Mouse (Mus musculus) forebrain, embryonic 13.5 days (tissue): ENCODE measurements around the gene Gphn. TPM values are rescaled to one million over a fixed set of nuclear protein-coding genes. Genes with fewer than 3 reads are reported as not detected.

ENCODE experiments used
- ATAC-seq: fragments of 200-750 bp; cut with Nextera tagmentation; 2 replicates; pipeline ENCODE4 v1.8.0; 2017
- H3K27ac ChIP-seq: fragments of 300-500 bp; sonication (generic); 2 replicates; pipeline ENCODE4 v1.5.1; 2015; ENCODE audit warnings: inconsistent platforms, mild to moderate bottlenecking, moderate library complexity
- H3K27me3 ChIP-seq: fragments of 300-500 bp; sonication (generic); 2 replicates; pipeline ENCODE4 v1.6.1; 2015; ENCODE audit warnings: mild to moderate bottlenecking, inconsistent platforms
- H3K36me3 ChIP-seq: fragments of 300-500 bp; sonication (generic); 2 replicates; pipeline ENCODE4 v1.6.1; 2015; ENCODE audit warnings: mild to moderate bottlenecking, inconsistent platforms; ENCODE audit not compliant: poor library complexity, severe bottlenecking
- H3K4me1 ChIP-seq: fragments of 300-500 bp; sonication (generic); 2 replicates; pipeline ENCODE4 v1.6.1; 2015; ENCODE audit warnings: inconsistent platforms
- H3K4me2 ChIP-seq: fragments of 300-500 bp; sonication (generic); 2 replicates; pipeline ENCODE4 v1.6.1; 2015; ENCODE audit warnings: inconsistent platforms, mild to moderate bottlenecking, moderate library complexity
- H3K4me3 ChIP-seq: fragments of 300-500 bp; sonication (generic); 2 replicates; pipeline ENCODE4 v1.5.1; 2015; ENCODE audit warnings: mild to moderate bottlenecking, inconsistent platforms
- H3K9ac ChIP-seq: fragments of 300-500 bp; sonication (generic); 2 replicates; pipeline ENCODE4 v1.6.1; 2015; ENCODE audit warnings: mild to moderate bottlenecking, inconsistent platforms
- H3K9me3 ChIP-seq: fragments of 300-500 bp; sonication (generic); replicated peaks from 2 replicates; pipeline ENCODE4 v1.6.1; 2016; ENCODE audit warnings: inconsistent platforms
- WGBS: fragments of 180-500 bp; shearing (Covaris S2); methylation state at CpG from one replicate; pipeline ENCODE4 v1.1.7; 2015; 5-methylcytosine and 5-hydroxymethylcytosine counted together
- polyA plus RNA-seq: library from polyadenylated mRNA; unstranded; fragments of >200 nt; fragmentation: Nextera tagmentation; extraction: Ambion mirVana; gene quantifications from 2 replicates; pipeline ENCODE4 v1.2.1, GENCODE M21; 2015

Gene Gphn
- polyA plus RNA-seq, 1 experiment from 2014 or later: 21.5 TPM

- Histone ChIP-seq H3K4me2 (no peak overlapping the region), H3K4me3 (no peak overlapping the region), H3K9ac (no peak overlapping the region), H3K27ac (no peak overlapping the region), H3K27me3 (no peaks in the 10 kb centered on the region), H3K9me3 (no peaks in the 10 kb centered on the region), H3K36me3 (0 out of 2 replicates have a peak, but pooled peaks cover 3% of the 10 kb centered on the region), H3K4me1 (no peaks in the 10 kb centered on the region)
- 71% methylated on average over 2 of the region's 2 CpGs for whole genome bisulfite sequencing
- no peak for ATAC-seq
Observed at GRCm38 (mm10) chr12:78659718-78660304, 433.6 kb downstream of the Gphn start.

DNA sequence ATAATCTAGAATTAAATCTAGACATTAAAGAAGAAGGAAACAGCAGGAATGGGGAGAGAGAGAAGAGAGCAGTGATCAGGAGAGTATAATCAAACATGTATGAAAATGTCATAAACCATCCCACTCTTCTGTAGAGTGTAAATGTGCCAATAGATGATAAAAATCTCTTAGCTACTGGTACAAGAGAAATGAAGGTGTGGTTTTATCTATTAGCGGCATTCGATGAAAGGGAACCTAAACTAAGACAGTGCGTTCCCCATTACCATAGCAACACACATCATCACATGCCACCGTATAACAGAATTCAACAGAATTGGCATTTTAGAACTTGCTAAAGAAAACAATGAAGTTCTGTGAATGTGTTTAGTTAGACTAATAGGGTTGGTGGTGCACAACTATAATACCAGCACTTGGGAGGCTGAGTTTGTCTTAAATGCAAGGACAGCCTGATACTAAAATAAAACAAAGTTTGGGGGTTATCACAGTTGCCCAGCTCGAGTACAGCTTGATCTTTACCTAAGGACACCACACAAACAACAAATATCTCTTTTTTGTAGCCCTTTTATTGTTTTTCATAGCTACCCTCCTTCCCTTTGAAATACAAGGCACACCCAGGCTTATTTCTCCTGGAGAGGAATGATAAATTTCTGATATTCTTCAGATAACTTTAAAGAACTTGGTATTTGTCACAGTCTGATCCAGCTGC, 452.1 kb downstream of the Gphn start:
- ATAC-seq: no peak
- H3K9ac ChIP-seq: no peak overlapping the region
- no peak overlapping the region for H3K4me3 ChIP-seq
- 83% methylated on average over 5 of the region's 5 CpGs for WGBS
- no peak overlapping the region for H3K27ac ChIP-seq
- H3K4me1 ChIP-seq: no peaks in the 10 kb centered on the region
- no peaks in the 10 kb centered on the region for H3K27me3 ChIP-seq
- no peak overlapping the region for H3K4me2 ChIP-seq
- H3K9me3 ChIP-seq: no peaks in the 10 kb centered on the region
- no peaks in the 10 kb centered on the region for H3K36me3 ChIP-seq

DNA sequence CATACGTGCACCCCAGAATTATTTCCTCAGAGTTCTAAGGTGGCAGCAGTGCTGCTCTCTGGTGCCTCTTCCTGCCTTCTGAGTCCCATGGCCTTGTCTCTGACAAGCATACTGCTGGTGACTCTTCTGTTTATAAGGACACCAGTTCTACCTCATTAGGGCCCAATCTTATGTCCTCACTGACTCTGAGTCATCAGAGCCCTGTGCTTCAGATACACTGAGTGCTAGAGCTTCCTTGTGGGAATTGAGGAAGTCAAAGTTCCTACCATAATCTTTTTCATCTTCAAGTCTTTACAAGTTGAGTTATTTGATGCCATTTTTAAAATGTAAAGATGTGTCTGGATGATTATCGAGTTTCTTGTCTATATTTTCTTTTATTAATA, 452.6 kb downstream of the Gphn start:
- WGBS: 91% methylated on average over 2 of the region's 2 CpGs

DNA sequence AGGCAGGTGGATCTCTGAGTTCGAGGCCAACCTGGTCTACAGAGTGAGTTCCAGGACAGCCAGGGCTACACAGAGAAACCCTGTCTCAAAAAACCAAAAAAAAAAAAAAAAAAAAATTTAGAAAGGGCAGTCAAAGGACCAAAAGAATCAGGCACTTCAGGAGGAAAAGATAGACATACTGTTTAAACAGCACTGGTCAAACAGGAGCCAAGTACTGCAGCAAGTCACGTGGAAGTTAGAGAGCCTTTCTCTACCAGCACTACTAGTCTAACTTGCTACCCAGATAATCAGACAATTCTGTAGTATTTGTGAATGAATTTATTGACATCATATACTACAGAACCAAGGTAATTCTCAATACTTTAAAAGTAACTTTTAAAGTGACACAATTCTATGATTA, 454.9 kb downstream of the Gphn start:
- ATAC-seq: no peak

More for the DNA sequence above, 452.6 kb downstream of the Gphn start:
- H3K36me3 ChIP-seq: 0 out of 2 replicates have a peak, but pooled peaks cover 3% of the 10 kb centered on the region
- H3K27me3 ChIP-seq: no peaks in the 10 kb centered on the region
- no peak overlapping the region for H3K27ac ChIP-seq
- no peaks in the 10 kb centered on the region for H3K9me3 ChIP-seq
- H3K4me3 ChIP-seq: no peak overlapping the region
- H3K4me2 ChIP-seq: no peak overlapping the region
- no peak for ATAC-seq
- H3K4me1 ChIP-seq: no peaks in the 10 kb centered on the region
- H3K9ac ChIP-seq: no peak overlapping the region

GRCm38 (mm10) chr12:78682279-78682678, 456.1 kb downstream of the Gphn start:
- no peaks in the 10 kb centered on the region for H3K4me1 ChIP-seq

More for the DNA sequence above, 454.9 kb downstream of the Gphn start:
- H3K9ac ChIP-seq: no peak overlapping the region
- no peaks in the 10 kb centered on the region for H3K4me1 ChIP-seq
- H3K27ac ChIP-seq: no peak overlapping the region
- H3K27me3 ChIP-seq: no peaks in the 10 kb centered on the region
- H3K36me3 ChIP-seq: 0 out of 2 replicates have a peak, but pooled peaks cover 3% of the 10 kb centered on the region
- H3K4me3 ChIP-seq: no peak overlapping the region
- H3K4me2 ChIP-seq: no peak overlapping the region
- 94% methylated on average over 2 of the region's 2 CpGs for WGBS
- H3K9me3 ChIP-seq: no peaks in the 10 kb centered on the region

GRCm38 (mm10) chr12:78685669-78686215, 459.6 kb downstream of the Gphn start:
- ATAC-seq: no peak
- no peak overlapping the region for H3K4me3 ChIP-seq
- H3K4me2 ChIP-seq: no peak overlapping the region
- 0 out of 2 replicates have a peak, but pooled peaks cover 3% of the 10 kb centered on the region for H3K36me3 ChIP-seq
- no peaks in the 10 kb centered on the region for H3K27me3 ChIP-seq
- no peaks in the 10 kb centered on the region for H3K4me1 ChIP-seq
- 86% methylated on average over 1 of the region's 1 CpGs for WGBS
- no peak overlapping the region for H3K9ac ChIP-seq
- H3K27ac ChIP-seq: no peak overlapping the region
- H3K9me3 ChIP-seq: no peaks in the 10 kb centered on the region

More at GRCm38 (mm10) chr12:78682279-78682678, 456.1 kb downstream of the Gphn start:
- 86% methylated on average over 4 of the region's 4 CpGs for WGBS
- 0 out of 2 replicates have a peak, but pooled peaks cover 3% of the 10 kb centered on the region for H3K36me3 ChIP-seq
- ATAC-seq: no peak
- no peak overlapping the region for H3K9ac ChIP-seq
- H3K4me3 ChIP-seq: no peak overlapping the region
- H3K9me3 ChIP-seq: no peaks in the 10 kb centered on the region
- H3K4me2 ChIP-seq: no peak overlapping the region
- H3K27me3 ChIP-seq: no peaks in the 10 kb centered on the region
- H3K27ac ChIP-seq: no peak overlapping the region

DNA sequence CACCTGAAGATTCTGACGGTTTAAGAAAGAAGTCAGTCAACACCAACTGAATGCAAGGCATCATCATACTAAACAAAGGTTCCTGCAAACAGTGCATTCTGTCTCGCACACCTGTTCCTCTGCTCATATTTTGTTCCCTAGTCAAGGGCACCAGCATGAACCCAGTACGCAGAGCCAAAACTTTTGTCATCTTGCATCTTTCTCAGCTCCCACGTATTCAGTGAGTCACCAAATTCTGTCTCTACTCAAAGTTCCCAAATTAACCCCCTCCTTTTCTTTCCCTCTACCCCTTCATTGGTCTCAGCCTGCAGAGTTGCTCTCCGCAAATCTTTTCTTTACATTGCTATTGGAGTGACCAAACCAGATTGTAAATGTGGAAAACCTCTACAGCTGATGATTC, 462.7 kb downstream of the Gphn start:
- no peak overlapping the region for H3K27ac ChIP-seq
- H3K27me3 ChIP-seq: no peaks in the 10 kb centered on the region
- H3K9ac ChIP-seq: no peak overlapping the region
- H3K4me1 ChIP-seq: no peaks in the 10 kb centered on the region
- no peaks in the 10 kb centered on the region for H3K36me3 ChIP-seq
- no peaks in the 10 kb centered on the region for H3K9me3 ChIP-seq
- no peak for ATAC-seq
- no peak overlapping the region for H3K4me2 ChIP-seq
- WGBS: 86% methylated on average over 5 of the region's 5 CpGs
- no peak overlapping the region for H3K4me3 ChIP-seq

GRCm38 (mm10) chr12:78691325-78691724, 465.1 kb downstream of the Gphn start, which contains the start of gene Fam71d:
TSS of gene Fam71d (plus strand) at chr12:78691535.
- Histone ChIP-seq H3K36me3 (no peaks in the 10 kb centered on the region), H3K27me3 (no peaks in the 10 kb centered on the region), H3K4me3 (no peak within 1 kb of the TSS), H3K9ac (no peak within 1 kb of the TSS), H3K9me3 (no peaks in the 10 kb centered on the region), H3K4me2 (no peak within 1 kb of the TSS), H3K27ac (no peak within 1 kb of the TSS), H3K4me1 (no peaks in the 10 kb centered on the region)
- no peak for ATAC-seq
- 61% methylated on average over 1 of the region's 1 CpGs for WGBS

DNA sequence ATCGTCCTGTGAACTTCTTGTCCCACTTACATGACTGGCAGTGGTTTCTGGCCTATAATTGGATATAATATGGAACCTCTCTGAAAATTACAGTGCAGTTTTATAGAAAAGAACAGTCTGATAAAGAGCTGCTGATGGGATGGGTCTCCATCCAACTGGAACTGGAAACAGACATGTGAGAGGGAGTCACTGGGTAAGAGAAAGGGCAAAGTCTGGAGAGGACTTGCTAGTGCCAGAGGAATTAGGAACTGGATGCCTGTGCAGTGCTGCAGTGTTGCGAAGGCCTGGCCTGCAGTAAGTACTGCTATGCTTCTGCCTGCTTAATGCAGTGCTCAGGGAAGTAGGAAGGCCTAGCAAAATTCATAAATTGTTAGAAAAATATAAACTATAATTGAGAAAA, 467.1 kb downstream of the Gphn start:
- no peaks in the 10 kb centered on the region for H3K36me3 ChIP-seq
- no peak overlapping the region for H3K27ac ChIP-seq
- H3K4me3 ChIP-seq: no peak overlapping the region
- H3K4me1 ChIP-seq: no peaks in the 10 kb centered on the region
- ATAC-seq: no peak
- H3K4me2 ChIP-seq: no peak overlapping the region
- H3K9me3 ChIP-seq: no peaks in the 10 kb centered on the region
- H3K9ac ChIP-seq: no peak overlapping the region
- WGBS: 87% methylated on average over 2 of the region's 2 CpGs
- H3K27me3 ChIP-seq: no peaks in the 10 kb centered on the region

- no peaks in the 10 kb centered on the region for H3K9me3 ChIP-seq
- no peak overlapping the region for H3K9ac ChIP-seq
- no peak for ATAC-seq
- no peaks in the 10 kb centered on the region for H3K27me3 ChIP-seq
- 83% methylated on average over 2 of the region's 2 CpGs for WGBS
- H3K4me1 ChIP-seq: no peaks in the 10 kb centered on the region
- H3K36me3 ChIP-seq: no peaks in the 10 kb centered on the region
- H3K4me3 ChIP-seq: no peak overlapping the region
- H3K4me2 ChIP-seq: no peak overlapping the region
- H3K27ac ChIP-seq: no peak overlapping the region
Observed at GRCm38 (mm10) chr12:78717783-78718182, 491.6 kb downstream of the Gphn start.

GRCm38 (mm10) chr12:78727723-78728122, 501.5 kb downstream of the Gphn start:
- no peak for ATAC-seq
- Histone ChIP-seq H3K9me3 (no peaks in the 10 kb centered on the region), H3K4me2 (no peak overlapping the region), H3K27ac (no peak overlapping the region), H3K36me3 (no peaks in the 10 kb centered on the region), H3K4me3 (no peak overlapping the region), H3K9ac (no peak overlapping the region), H3K4me1 (no peaks in the 10 kb centered on the region), H3K27me3 (no peaks in the 10 kb centered on the region)
- WGBS: 73% methylated on average over 4 of the region's 4 CpGs
